Mouse (Mus musculus): Measurements from ENCODE around the gene Mtnr1a.
"Not testable (repeated sequence)": the region's sequence is repeated elsewhere in the genome, so short reads cannot be mapped to it uniquely, and the experiment has no call there.

Mtnr1a gene

DNA sequence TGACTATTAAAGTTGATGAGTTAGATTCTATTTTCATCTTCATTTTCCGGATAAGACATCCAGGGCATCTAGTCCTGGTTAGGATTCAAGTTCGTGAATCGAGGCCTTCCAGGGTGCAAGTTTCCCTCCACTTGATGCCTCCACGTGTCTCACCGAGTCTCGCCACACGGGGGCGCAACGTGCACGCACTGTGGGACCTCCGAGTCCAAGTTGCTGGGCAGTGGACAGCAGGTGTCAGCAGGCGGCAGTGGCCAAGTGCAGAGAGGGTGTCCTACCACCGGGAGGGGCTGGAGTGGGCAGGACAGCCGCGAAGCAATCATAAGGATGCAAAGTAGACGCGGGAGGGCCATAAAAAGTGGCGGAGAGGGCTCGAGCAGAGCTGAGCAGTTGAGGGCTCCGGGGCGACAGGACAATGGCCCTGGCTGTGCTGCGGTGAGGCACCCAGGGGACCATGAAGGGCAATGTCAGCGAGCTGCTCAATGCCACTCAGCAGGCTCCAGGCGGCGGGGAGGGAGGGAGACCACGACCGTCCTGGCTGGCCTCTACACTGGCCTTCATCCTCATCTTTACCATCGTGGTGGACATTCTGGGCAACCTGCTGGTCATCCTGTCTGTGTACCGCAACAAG, at the start of gene Mtnr1a:
Gene Mtnr1a (plus strand): TSS at position 379 of the 628 bp plus-strand sequence.
- peak; percentile 23 for DNase-seq (ENCODE audit: low spot score)

DNA sequence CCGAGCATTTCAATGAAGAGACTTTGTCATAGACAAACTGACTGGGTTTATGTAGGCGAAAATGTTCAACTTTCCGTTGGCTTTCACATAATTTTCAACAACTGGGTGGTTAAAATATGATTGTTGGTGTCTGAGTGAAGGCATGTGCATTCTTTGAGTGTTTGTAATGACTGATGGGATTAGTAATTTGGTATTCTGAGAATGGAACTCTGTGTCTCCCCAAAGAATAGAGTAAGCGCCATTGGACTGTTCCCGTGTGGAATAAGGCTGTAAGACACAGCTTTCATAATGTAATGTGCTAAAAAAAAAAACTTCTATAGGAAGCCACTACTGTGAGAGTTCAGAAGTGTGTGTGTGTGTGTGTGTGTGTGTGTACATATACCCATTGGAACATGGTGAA, 49.7 kb upstream of the Mtnr1a start:
- no peak for DNase-seq (ENCODE audit: low spot score)

DNA sequence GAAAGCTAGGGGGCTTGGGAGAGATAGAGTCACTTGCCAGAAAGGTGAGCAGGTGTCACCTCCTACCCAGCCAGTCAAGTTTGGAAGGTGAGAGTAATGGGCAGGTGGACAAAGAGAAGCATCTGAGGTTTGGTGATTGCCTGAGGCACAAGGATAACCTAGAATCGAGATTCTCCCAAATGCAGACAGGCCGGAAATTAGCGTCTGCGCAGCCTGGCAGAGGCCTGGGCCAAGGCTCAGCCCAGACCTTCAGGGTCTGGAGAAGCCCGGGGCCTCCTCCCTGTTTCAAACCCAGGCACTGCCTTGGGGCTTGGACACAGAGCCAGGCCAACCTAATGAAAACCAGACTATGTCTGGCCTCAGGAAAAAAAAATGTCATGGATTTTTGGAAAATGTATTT, 47.8 kb upstream of the Mtnr1a start:
- no peak for DNase-seq (ENCODE audit: low spot score)

DNA sequence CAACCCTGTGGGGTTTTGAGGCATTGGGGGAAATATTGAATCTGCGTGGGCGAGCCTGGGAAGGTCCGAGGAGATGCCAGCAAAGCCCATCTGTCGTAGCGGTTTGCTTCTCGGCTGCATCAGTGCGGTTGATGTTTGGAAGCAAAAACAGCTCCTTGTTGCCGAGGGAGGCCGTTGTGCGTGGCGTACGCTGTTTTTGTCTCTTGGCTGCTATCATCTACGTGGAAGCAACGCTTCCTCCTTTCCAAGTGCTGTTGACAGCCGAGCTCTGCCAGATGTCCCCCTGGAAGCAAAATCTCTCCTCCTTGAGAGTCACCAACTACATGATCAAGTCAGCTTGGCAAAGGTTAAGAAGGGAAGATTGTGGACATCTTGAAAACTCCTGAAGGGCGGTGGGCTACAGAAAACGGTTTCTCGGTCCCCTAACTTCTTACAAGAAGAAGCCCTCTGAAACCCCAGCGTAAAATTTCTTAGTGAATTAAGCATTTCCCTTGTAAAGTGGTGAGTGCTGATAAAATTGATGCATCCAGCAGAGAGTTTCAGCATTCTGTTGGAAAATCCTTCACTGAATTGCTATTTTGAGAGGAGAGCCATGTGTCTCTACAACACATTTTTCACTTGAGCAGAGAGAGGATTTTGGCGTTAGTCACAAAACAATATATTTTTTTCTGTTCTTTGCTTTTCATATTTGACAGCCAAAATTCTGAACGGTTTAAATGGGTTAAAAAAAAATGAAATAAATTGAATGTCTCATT, 46.8 kb upstream of the Mtnr1a start:
- no peak for DNase-seq (ENCODE audit: low spot score)

DNA sequence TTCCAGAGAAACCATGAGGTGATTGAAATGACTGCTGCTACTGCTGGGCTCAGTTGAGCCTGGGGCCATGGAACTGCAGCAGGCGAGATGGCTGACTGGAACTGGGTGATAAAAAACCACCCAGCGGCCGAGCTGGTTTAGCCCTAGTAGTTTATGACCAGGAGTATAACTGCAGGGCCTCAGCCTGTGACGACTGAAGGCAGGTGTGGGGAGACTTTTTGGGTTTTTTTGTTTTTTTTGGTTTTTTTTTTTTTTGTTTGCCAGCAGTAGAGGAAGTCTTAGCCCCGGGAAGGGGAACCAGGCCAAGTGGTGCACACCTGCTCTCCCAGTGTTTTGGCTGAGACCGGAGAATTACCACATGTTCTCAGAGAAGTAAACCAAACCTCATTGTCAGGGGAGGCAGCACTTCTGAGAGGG, 40.8 kb upstream of the Mtnr1a start:
- no peak for DNase-seq (ENCODE audit: low spot score)

DNA sequence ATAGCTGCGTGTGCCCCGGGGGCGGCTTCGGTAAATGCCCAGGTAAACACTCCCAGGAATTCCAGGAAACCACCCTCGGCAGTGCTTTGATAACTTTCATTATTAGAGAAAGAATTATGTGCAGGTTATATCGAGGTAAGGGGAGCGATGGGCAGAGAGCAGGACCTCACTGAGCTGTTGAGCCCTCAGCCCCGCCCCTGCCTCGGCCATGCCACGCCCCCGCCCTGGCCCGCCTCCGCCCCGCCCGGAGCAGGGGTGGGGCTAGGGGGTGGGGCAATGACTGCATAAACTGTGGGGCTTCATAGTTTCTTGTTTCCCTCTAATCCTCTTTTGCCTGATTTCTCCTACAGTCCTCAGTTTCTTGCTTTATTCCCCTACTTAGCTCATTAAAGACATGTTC, 30.6 kb upstream of the Mtnr1a start:
- DNase-seq (ENCODE audit: low spot score): no peak

DNA sequence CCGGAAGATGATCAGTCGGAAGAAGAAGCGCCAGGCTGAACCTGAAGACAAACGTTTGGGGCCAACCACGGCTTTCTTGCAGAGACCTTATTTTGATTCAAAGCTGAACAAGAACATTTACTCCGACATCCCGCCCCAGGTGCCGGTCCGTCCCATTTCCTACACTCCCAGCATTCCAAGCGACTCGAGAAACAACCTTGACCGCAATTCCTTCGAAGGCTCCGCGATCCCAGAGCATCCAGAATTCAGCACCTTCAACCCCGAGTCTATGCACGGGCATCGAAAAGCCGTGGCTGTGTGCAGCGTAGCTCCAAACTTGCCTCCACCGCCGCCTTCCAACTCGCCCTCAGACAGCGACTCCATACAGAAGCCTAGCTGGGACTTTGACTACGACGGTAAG, 24.8 kb upstream of the Mtnr1a start:
- DNase-seq (ENCODE audit: low spot score): no peak

DNA sequence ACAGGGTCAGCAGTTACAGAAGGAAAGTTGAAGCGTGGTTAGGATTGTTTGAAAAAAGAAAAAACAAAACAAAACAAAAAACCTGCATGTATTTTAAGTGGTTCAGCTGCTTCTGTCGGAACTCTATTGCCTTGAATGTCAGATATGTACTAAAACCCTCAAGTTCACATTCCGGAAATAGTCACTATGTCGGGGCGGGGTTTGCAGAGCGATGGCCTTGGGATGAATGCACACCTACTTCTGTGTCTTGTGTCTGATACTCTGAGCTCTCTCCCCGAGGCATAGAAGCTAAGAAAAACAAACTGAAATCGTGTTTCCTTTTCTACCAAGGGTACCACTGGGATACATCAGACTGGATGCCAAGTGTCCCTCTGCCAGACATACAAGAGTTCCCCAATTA, 18.5 kb upstream of the Mtnr1a start:
- no peak for DNase-seq (ENCODE audit: low spot score)

DNA sequence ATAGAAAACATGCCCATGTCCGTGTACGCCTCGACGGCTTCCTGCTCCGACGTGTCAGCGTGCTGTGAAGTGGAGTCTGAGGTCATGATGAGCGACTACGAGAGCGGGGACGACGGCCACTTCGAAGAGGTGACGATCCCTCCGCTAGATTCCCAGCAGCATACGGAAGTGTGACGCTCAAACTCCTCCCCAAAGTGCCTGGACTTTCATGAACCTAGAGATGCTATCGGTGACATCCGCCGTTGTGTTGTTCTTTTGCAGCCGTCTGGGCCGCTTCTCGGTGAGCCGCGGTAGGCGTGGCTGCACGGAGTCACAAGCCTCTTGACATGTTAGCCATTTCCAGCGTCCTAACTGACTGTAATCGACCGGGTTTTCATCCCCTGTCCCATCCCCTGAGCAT, 17.7 kb upstream of the Mtnr1a start:
- no peak for DNase-seq (ENCODE audit: low spot score)

DNA sequence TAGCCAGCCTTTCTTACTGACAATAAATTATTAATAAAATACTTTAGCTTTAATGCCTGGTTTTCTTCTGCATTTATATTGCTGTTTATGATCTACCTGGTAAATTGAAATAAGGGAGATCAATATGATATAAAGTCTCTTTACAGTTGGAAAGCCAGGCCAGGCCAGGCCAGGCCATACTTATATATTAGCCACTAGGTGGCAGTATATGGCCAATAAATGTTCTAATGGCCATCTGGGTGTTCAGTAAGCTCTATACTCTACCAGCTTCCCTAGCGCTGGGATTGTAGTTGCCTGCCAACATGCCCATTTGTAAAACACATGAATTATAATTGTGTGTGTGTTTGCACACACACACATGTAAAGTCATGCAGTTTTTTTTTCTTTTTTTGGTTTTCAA, 16.7 kb upstream of the Mtnr1a start:
- DNase-seq (ENCODE audit: low spot score): no peak

DNA sequence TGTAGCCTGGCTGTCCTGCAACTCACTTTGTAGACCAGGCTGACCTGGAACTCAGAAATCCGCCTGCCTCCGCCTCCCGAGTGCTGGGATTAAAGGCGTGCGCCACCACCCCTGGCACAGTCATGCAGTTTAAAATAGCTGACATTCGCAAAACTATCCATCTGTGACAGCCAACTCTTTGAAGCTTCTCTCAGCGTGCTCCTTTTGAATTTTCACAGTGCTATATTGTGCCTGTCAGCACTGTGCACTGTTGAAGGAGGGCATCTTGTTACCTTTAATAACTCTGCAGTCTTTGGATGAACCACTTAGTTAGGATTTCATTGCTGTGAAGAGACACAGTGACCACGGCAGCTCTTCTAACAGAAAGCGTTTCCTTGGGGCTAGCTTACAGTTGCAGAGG, 16.3 kb upstream of the Mtnr1a start:
- DNase-seq (ENCODE audit: low spot score): no peak

DNA sequence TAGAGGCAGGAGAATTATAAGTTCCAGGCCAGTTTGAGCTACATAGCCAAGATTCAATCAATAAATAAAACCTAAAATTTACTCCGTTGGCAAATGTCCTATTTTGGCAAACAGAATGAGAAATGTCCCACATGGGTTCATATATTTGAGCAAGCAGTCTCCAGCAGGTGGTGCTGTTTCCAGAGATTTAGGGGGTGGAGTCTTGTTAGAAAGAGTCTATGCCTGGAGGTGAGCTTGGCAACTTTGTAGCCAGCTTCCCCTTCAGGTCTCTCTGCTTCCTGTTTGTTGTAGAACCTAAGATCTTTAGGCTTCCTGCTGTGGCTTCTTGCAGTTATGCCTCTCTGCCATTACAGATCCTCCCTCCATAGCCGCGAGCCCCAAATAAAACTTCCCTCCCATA, 13.4 kb upstream of the Mtnr1a start:
- no peak for DNase-seq (ENCODE audit: low spot score)

DNA sequence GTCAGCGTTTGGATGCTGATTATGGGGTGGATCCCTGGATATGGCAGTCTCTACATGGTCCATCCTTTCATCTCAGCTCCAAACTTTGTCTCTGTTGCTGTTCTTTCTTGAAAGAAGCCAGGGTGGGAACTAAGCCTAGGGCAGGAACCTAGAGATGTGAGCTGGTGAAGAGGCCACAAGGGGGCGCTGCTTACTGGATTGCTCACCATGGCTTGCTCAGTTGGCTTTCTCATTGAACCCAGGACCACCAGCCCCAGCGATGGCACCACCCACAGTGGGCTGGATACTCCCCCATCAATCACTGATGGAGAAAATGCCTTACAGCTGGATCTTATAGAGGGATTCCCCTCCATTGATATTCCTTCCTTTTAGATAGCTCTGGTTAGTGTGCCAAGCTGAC, 12.1 kb upstream of the Mtnr1a start:
- DNase-seq (ENCODE audit: low spot score): no peak

DNA sequence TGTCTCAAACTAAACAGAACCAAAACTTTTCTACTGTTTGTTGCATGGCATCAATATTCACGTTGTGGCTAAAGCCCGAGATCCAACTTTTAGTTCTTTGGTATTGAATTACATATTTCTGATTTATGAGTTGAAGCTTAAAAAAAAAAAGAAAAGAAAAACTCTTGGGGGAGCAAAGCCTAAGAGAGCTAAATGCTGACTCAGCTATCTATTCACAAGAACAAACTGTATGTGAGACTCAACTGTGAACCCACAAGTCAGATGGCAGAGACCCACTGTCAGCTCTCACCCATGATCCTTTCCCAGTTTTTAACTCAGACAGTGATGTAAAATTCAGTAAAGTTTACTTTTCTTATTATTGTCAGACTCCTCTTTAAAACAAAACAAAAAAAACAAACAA, 8.9 kb upstream of the Mtnr1a start:
- no peak for DNase-seq (ENCODE audit: low spot score)

DNA sequence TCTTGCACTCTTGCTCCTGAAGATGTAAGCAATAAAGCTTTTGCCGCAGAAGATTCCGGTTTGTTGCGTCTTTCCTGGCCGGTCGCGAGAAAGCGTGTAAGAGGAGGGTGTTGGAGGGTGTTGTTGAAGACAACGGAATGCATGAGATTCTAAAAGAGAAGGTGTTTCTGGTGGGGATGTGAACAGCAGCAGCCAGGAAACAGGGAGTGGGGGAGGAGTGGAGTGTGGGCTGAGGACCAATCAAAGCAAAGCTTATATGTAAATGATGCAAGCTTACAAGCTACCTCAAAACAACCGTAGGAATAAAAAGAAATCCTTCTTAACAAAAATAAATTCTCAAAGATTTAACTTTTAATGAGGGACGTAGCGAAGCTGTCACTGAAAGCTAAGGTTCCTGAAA, 6.6 kb upstream of the Mtnr1a start:
- DNase-seq (ENCODE audit: low spot score): no peak

DNA sequence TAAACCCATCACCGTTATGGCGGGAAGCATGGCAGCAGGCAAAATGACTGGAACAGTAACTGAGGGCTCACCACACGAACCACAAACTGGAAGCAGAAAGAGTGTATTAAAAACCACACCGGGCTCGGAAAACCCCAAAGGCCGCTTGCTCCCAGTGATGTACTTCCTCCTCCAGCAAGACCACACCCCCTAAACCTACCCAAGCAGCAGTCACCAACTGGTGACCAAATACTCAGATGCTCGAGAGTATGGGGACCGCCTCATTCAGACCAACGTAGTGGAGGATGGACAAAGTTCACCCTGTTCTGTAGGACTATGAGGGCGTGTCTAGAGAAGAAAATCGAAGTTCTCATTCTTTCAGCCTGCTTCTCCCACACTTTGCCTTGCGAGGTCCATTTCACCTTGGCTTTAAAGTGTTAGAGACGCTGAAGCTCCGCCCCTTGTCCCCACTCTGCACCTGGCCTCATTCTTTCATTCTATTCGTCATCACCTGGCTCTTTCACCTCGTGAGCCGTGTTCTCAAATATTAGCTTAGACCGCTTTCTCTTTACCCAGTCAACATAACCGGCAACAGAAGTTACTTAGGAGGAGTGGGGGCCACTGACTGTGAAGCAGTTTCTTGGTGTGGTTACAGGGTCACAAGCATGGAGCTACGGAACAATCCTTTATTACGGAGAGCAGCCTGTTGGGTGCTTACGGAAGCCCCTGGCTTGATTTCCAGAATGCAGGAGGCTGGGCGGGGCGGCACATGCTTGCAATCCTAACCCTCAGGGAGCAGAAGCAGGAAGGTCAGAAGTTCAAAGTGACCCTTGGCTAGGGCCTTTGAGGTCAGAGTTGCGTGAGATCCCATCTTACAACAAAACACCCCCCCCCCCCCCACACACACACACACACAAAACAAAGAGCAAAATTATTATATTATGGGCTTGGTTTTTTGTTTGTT, 5.7 kb upstream of the Mtnr1a start:
- no peak for DNase-seq (ENCODE audit: low spot score)

DNA sequence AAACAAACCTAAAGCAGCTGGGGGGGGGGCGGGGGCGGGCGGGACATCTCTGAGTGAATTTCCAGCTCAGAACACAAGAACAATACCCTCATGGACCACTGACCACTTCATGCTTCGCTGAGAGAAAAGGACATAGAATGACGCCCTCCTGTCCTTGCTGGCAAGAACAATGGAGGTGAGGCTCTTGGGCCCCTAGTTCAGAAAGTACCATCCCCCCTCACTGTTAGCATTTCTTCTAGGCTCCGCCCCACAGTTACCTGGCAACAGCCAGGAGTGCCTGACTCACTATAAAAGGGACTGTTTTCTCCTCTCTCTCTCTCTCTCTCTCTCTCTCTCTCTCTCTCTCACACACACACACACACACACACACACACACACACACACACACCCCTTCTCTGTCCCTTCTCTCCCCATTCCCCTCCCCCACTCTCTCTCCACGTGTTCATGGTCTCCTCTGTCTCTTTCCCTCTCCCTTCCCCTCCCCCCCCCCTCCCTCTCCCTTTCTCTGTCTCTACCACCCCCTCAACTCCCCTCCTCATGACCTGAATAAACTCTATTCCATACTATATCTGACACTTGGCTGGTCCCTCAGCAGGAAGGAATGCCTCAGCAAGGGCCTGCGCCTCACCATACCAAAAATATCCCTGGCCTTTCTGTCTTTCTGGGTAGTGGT, 4.6 kb upstream of the Mtnr1a start:
- DNase-seq (ENCODE audit: low spot score): no peak

DNA sequence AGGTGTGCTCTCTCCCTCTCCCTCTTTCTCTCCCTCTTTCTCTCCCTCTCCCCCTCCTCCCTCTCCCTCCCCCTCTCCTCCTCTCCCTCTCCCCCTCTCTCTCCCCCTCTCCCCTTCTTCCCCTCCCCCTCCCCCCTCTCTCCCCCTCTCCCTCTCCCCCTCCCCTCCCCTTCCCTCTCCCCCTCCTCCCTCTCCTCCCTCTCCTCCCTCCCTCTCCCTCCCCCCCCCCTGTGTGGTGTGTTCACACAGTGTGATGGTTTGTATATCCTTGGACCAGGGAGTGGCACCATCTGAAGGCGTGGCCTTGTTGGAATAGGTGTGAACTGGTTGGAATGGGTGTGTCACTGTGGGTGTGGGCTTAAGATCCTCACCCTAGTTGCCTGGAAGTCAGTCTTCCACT, 3.5 kb upstream of the Mtnr1a start:
- not testable (repeated sequence) for DNase-seq (ENCODE audit: low spot score)

DNA sequence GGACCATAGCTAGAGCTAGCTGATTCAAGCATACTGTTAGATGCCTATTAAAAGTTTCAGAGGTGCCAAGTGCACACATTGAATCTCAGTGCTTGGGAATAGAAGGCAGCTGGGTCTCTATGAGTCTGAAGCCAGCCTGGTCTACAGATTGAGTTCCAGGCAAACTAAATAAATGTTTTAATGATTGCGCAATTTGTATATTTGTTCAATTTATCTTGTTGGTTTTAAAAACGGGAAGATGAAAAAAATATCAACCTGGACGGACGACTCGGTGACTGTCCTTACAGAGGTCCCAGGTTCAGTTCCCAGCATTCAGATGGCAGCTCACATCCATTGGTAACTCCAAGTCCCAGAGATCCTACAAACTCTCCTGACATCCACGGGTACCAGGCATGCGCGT, 2.0 kb downstream of the Mtnr1a start:
- no peak for DNase-seq (ENCODE audit: low spot score)

DNA sequence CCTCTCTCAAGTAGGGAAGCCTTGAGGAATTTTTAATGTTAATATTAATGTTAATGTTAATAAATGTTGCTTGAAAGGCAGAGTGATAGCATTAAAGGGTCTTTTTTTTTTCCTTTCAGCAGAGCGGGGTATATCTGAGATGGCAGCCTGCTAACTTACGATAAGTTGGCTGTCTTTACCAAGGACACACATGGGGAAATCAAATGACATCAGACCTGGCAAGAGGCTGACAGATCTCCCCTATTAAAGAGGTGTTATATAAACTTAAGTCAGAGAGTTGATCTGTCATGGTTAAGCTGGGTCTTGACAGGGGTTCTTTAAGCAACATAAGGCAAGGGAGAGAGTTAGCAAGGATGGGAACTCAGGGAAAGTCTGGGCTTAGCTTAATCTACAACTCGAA, 11.9 kb downstream of the Mtnr1a start:
- no peak for DNase-seq (ENCODE audit: low spot score)

DNA sequence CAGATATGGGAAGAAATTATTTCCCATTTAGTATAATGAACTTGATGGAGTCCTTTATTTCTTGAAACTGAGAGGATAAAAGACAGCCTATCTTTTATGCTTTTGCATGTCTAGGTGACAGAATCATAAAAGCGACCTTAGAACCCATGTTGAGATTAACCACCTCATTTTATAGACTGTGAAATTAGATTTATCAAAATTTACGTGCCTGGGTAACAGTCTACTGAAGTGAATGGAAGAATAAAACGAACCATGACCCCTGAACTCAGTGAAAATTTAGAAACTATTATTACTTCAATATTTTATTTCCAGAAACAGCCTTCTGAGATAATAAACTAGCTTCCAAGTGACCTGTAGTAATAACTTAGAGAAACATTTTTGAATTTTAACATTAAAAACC, 24.7 kb downstream of the Mtnr1a start:
- no peak for DNase-seq (ENCODE audit: low spot score)

DNA sequence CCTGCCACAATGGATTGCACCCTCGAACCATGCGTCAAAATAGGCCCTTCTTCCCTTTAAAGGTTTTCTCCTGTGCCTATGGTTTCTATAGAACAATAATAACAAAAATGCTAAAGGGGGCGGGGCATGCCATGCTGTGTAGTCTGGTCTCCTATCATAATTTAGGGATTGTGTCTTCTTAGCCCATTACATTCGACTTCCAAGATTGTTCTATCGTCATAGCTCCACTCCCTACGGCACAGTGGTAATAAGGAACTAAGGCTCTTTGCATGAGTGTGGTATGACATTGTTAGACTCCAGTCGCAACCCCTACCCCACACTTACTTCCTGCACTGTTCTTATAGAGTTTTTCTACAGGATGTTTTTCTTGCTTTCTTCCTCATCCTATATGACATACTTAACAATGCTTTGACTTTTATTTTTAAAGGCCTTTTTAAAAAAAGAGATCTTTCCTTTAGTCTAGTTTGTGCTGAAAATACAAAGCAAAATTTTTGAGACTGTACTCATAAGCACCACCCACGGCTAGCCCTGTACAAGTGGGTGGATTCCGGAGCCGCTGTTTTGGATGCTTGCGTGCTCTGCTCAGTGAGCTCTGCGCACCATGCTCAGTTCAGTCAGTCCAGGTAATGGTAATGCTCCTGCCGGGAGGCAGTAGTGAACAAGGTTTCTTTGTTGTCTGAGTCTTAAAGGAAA, 40.6 kb downstream of the Mtnr1a start:
- DNase-seq (ENCODE audit: low spot score): no peak

Measured in MN1 (cell line).